Mouse (Mus musculus) urinary bladder, postnatal 10 days (tissue): ENCODE measurements around the gene Nphs2.
"Not testable (repeated sequence)": the region's sequence is repeated elsewhere in the genome, so short reads cannot be mapped to it uniquely, and the experiment has no call there.

Experiments
- DNase-seq: peaks from one replicate; pipeline ENCODE4 v3.0.0; 2022; ENCODE audit warnings: low spot score

The Nphs2 gene

DNA sequence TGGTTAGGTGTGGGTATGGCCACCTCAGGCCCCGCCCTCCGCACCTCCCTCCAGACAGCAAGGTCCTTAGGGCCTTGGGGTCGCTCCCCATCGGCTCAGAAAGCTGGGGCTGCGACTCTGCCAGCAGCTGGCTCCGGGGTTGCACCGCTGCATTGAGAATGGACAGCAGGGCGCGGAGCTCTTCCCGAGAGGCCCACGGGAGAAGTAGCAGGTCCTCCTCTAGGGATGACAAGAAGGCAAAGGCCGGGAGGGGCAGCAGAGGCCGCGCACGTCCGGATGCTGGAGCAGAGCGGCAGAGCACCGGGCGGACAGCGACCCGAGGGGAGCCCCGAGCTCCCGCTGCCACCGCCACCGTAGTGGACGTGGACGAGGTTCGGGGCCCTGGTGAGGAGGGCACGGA lies at the start of gene Nphs2:
Nphs2 (plus strand) TSS at position 98 of the 400 bp plus-strand sequence.
- DNase-seq: no peak

- peak; percentile 34 for DNase-seq
These were observed 47.2 kb upstream of the Nphs2 start for GRCm38 (mm10) chr1:156263352-156263751.

GRCm38 (mm10) chr1:156263946-156264345 lies 46.6 kb upstream of the Nphs2 start:
- no peak for DNase-seq

DNA sequence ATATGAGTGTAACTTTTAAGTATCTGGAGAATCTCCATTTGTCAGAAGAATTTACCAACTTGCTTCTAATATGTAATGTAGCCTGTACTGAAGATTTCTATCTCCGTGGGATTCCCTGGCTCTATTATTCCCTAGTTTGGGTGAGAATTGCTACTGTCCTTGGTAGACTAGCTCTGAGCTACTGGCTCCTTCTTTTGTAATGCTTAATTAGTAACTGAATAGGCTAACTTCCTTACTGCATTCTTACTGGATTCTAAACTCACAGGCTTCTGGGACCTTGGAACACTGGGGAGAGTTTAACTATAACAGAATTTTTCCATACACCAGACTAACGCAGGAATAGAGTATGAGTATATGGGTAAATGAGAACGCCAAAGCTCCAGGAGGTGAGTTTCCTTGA lies 42.0 kb upstream of the Nphs2 start:
- DNase-seq: not testable (repeated sequence)

GRCm38 (mm10) chr1:156270471-156270870 lies 40.1 kb upstream of the Nphs2 start:
- DNase-seq: no peak

DNA sequence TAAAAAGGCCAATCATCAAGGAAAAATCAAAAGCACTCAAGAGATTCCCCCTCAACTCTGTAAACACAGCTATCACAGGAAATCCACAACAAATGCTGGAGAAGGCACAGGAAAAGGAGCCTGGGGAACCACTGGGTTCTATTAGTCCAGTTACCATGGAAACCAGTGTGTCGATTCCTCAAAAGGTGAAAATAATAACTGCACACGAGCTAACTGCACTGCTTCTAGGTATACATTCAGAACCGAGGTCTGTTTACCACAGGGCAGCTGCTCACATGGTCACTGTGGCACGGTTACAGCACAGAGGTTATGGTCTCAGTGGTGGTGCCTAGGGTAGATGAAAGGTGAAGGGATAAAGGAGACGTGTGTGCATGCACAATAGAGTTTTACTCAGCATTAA lies 38.9 kb upstream of the Nphs2 start:
- DNase-seq: no peak

DNA sequence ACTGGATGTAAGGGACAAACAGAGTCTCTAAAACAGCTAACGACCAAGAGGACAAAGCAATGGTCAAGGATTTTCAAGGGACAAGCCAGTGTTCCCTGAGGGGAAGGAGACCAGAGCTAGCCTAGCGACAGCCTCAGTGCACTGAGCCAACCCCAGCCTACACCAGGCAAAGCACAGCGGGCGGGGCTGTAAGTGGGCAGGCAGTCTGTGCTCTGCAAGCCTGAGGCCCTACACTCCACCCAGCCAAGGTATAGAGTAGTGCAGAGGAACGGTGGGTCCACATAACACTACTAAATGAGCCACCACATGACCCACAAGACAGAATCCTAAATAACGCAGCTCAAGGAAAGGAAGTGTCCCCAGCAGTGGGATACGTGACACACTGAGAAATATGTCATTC lies 36.9 kb upstream of the Nphs2 start:
- DNase-seq: no peak

GRCm38 (mm10) chr1:156280131-156280530 lies 30.4 kb upstream of the Nphs2 start:
- DNase-seq: no peak

- no peak for DNase-seq
These were observed 26.3 kb upstream of the Nphs2 start for GRCm38 (mm10) chr1:156284207-156284606.

DNA sequence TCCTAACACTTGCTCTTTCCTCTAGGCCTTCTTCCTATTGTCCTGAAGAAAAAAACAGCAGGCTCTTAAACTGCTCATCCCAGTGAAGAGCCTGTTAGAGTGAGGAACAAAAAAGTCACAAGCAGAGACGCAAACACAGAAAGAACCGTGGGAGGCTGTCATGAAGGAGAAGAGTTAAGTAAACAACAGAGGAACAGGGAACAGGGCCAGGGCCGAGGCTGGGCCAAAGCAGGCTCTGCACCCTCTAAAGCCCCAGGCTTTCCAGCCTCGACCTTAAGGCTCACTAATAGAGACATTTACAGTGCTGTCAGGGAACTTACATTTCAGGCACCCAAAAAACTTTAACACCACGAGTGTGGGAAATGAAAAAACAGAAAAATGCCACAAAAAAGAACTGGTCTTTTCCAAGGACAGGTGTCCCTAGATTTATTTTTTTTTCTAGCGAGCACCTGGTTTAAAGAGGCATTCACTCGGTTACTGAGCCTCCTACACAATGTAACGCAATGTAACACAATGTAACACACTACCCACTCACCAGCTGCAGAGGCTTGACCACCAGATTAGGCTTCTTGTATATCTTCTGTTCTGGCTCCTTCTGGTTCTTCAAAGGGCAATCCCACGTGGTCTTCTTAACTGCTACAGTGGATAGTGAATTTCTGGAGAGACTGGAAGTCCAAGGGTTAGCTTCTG lies 25.5 kb upstream of the Nphs2 start:
- no peak for DNase-seq

DNA sequence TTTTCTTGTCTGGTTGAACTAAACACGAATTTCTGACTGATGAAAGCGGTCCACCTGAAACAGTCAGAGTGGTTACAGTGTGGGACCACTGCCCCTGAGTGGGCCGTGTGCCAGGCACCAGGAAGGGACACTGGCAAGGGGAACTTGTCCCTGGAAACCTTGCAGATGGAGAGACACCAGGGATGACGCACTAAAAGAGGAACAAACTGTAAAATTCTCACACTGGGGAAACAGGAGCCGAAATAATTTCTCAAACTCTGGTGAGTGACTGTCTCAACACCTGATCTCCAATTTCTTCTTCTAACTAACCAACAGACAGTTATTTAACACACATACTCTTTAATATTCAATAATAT lies 25.0 kb upstream of the Nphs2 start:
- no peak for DNase-seq

GRCm38 (mm10) chr1:156288556-156289221 lies 21.8 kb upstream of the Nphs2 start:
- no peak for DNase-seq

- not testable (repeated sequence) for DNase-seq
These were observed 21.3 kb upstream of the Nphs2 start for GRCm38 (mm10) chr1:156289222-156289587.

DNA sequence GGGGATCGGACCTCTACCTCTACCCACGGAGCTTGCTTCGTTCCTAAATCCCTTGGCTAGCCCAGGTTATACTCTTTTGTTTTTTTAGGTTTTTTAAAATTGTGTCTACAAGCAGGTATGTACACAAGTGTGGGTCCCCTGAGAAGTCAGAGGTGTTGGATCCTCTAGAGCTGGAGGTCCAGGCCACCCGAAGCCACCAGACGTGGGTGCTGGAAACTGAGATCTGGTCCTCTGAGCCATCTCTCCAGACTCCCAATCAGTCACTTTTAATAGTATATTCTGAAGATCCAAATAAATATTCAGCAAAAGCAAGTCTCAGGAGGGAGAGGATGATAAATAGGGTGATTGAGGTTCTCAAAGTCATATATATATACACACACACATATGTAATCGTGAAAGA lies 20.5 kb upstream of the Nphs2 start:
- no peak for DNase-seq

GRCm38 (mm10) chr1:156302911-156303749 lies 7.4 kb upstream of the Nphs2 start, which contains the start of gene Tdrd5:
Gene Tdrd5, minus strand, starts transcription at chr1:156303664.
- DNase-seq: no peak

GRCm38 (mm10) chr1:156308595-156308994 lies 1.9 kb upstream of the Nphs2 start:
- no peak for DNase-seq

- no peak for DNase-seq
These were observed 12.6 kb downstream of the Nphs2 start for GRCm38 (mm10) chr1:156323126-156323525.

GRCm38 (mm10) chr1:156340847-156341246 lies 30.3 kb downstream of the Nphs2 start:
- DNase-seq: no peak

- DNase-seq: no peak
These were observed 33.9 kb downstream of the Nphs2 start for GRCm38 (mm10) chr1:156344433-156344832.

- no peak for DNase-seq
These were observed 35.1 kb downstream of the Nphs2 start for GRCm38 (mm10) chr1:156345633-156346032.

- no peak for DNase-seq
These were observed 38.5 kb downstream of the Nphs2 start for GRCm38 (mm10) chr1:156349031-156349430.

DNA sequence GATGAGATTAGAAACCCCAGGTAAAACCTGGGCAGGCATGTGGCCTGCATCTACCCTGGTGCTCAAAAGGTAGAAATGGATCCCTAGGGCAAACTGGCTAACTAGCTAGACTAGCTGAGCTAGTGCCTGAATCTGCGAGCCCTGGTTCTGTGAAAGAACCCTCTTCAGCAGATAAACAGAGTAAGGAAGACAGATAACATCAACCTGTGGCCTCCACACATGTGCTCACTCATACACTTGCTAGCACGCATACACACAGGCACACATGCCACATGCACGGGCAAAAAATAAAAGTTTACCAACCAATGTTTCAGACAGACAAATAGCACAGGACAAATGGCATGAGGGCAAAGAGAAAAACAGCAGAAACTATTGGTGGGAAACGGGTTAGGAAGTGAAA lies 39.9 kb downstream of the Nphs2 start:
- DNase-seq: no peak

- DNase-seq: no peak
These were observed 41.9 kb downstream of the Nphs2 start for GRCm38 (mm10) chr1:156352466-156352865.
